Mouse (Mus musculus): ENCODE data around the gene Mxra7.
A peak's percentile ranks its signal among the peaks of the same experiment; 100 is the strongest.
"Not testable (repeated sequence)": the region's sequence is repeated elsewhere in the genome, so short reads cannot be mapped to it uniquely, and the experiment has no call there.

Mxra7 gene

GRCm38 (mm10) chr11:116847187-116848085, 19.6 kb upstream of the Mxra7 start:
- no peak for DNase-seq (ENCODE audit: extremely low spot score, low spot score)

GRCm38 (mm10) chr11:116846593-116847181, 18.8 kb upstream of the Mxra7 start:
- DNase-seq (ENCODE audit: extremely low spot score, low spot score), result no peak

- DNase-seq (ENCODE audit: extremely low spot score, low spot score), result peak; percentile 95
Observed at GRCm38 (mm10) chr11:116843261-116844233, 15.7 kb upstream of the Mxra7 start, which contains the start of the genes Mettl23 and Jmjd6. Gene Mettl23, plus strand, starts transcription at chr11:116843278. Gene Jmjd6, minus strand, starts transcription at chr11:116843449.

GRCm38 (mm10) chr11:116842531-116843260, 14.8 kb upstream of the Mxra7 start:
- DNase-seq (ENCODE audit: extremely low spot score, low spot score), result peak; percentile 72

- DNase-seq (ENCODE audit: extremely low spot score, low spot score), result no peak
Observed at GRCm38 (mm10) chr11:116840748-116841147, 12.9 kb upstream of the Mxra7 start.

GRCm38 (mm10) chr11:116839601-116840000, 11.8 kb upstream of the Mxra7 start:
- no peak for DNase-seq (ENCODE audit: extremely low spot score, low spot score)

- DNase-seq (ENCODE audit: extremely low spot score, low spot score), result no peak
Observed at GRCm38 (mm10) chr11:116838936-116839335, 11.1 kb upstream of the Mxra7 start.

- no peak for DNase-seq (ENCODE audit: extremely low spot score, low spot score)
Observed at GRCm38 (mm10) chr11:116837441-116837840, 9.6 kb upstream of the Mxra7 start.

- no peak for DNase-seq (ENCODE audit: extremely low spot score, low spot score)
Observed at GRCm38 (mm10) chr11:116836283-116836682, 8.4 kb upstream of the Mxra7 start.

- DNase-seq (ENCODE audit: extremely low spot score, low spot score), result no peak
Observed at GRCm38 (mm10) chr11:116834954-116835353, 7.1 kb upstream of the Mxra7 start.

GRCm38 (mm10) chr11:116832172-116832685, 4.4 kb upstream of the Mxra7 start:
- DNase-seq (ENCODE audit: extremely low spot score, low spot score), result no peak

GRCm38 (mm10) chr11:116826550-116827504, 1.0 kb downstream of the Mxra7 start:
- peak; percentile 49 for DNase-seq (ENCODE audit: extremely low spot score, low spot score)

- peak; percentile 23 for DNase-seq (ENCODE audit: extremely low spot score, low spot score)
Observed at GRCm38 (mm10) chr11:116825230-116825629, 2.6 kb downstream of the Mxra7 start.

GRCm38 (mm10) chr11:116823885-116824284, 4.0 kb downstream of the Mxra7 start:
- not testable (repeated sequence) for DNase-seq (ENCODE audit: extremely low spot score, low spot score)

- DNase-seq (ENCODE audit: extremely low spot score, low spot score), result no peak
Observed at GRCm38 (mm10) chr11:116823255-116823654, 4.6 kb downstream of the Mxra7 start.

GRCm38 (mm10) chr11:116822626-116823025, 5.2 kb downstream of the Mxra7 start:
- DNase-seq (ENCODE audit: extremely low spot score, low spot score), result no peak

- no peak for DNase-seq (ENCODE audit: extremely low spot score, low spot score)
Observed at GRCm38 (mm10) chr11:116822215-116822614, 5.6 kb downstream of the Mxra7 start.

GRCm38 (mm10) chr11:116821057-116821940, 6.5 kb downstream of the Mxra7 start:
- DNase-seq (ENCODE audit: extremely low spot score, low spot score), result no peak

Measured in neural tube, embryonic 10.5 days (tissue).